Mouse (Mus musculus) forebrain, postnatal 0 days (tissue): Measurements from ENCODE around the gene Vps37b. TPM values are rescaled to one million over a fixed set of nuclear protein-coding genes. Genes with fewer than 3 reads are reported as not detected.
A peak's percentile ranks its signal among the peaks of the same experiment; 100 is the strongest.

ENCODE experiments used
- ATAC-seq: fragments of 200-750 bp; cut with Nextera tagmentation; 2 replicates; pipeline ENCODE4 v1.8.0; 2017; ENCODE audit warnings: mild to moderate bottlenecking, moderate library complexity
- DNase-seq: peaks from one replicate; pipeline ENCODE4 v3.0.0-alpha.2; 2015
- H3K27ac ChIP-seq: fragments of 300-500 bp; sonication (generic); 2 replicates; pipeline ENCODE4 v1.5.1; 2014; ENCODE audit warnings: low read depth, mild to moderate bottlenecking, antibody characterized with exemption, low read length, moderate library complexity, mixed read lengths
- H3K27me3 ChIP-seq: fragments of 300-500 bp; sonication (generic); 2 replicates; pipeline ENCODE4 v1.6.1; 2014; ENCODE audit warnings: mild to moderate bottlenecking, low read length, mixed read lengths; ENCODE audit not compliant: insufficient read depth
- H3K36me3 ChIP-seq: fragments of 300-500 bp; sonication (generic); 2 replicates; pipeline ENCODE4 v1.6.1; 2014; ENCODE audit warnings: mild to moderate bottlenecking, moderate library complexity; ENCODE audit not compliant: insufficient read depth
- H3K4me1 ChIP-seq: fragments of 300-500 bp; sonication (generic); 2 replicates; pipeline ENCODE4 v1.6.1; 2014; ENCODE audit warnings: antibody characterized with exemption; ENCODE audit not compliant: insufficient read depth
- H3K4me2 ChIP-seq: fragments of 300-500 bp; sonication (generic); 2 replicates; pipeline ENCODE4 v1.6.1; 2014; ENCODE audit warnings: low read depth, mild to moderate bottlenecking, moderate library complexity
- H3K4me3 ChIP-seq: fragments of 300-500 bp; sonication (generic); 2 replicates; pipeline ENCODE4 v1.5.1; 2014; ENCODE audit warnings: low read depth, low read length, mixed read lengths
- H3K9ac ChIP-seq: fragments of 300-500 bp; sonication (generic); 2 replicates; pipeline ENCODE4 v1.6.1; 2014; ENCODE audit warnings: mild to moderate bottlenecking
- H3K9me3 ChIP-seq: fragments of 300-500 bp; sonication (generic); 2 replicates; pipeline ENCODE4 v1.6.1; 2016; ENCODE audit warnings: low read length
- CTCF ChIP-seq: sonication (generic); IDR thresholded peaks from 2 replicates; pipeline ENCODE4 v1.5.1; 2016; ENCODE audit warnings: antibody characterized with exemption, control low read depth, low read depth
- WGBS: fragments of 180-500 bp; shearing (Covaris S2); extraction: QIAGEN DNeasy Blood & Tissue Kit; methylation state at CpG from one replicate; pipeline ENCODE4 v1.1.7; 2014; 5-methylcytosine and 5-hydroxymethylcytosine counted together
- polyA plus RNA-seq: library from polyadenylated mRNA; unstranded; fragments of >200 nt; fragmentation: Nextera tagmentation; extraction: Ambion mirVana; gene quantifications from 2 replicates; pipeline ENCODE4 v1.2.1, GENCODE M21; 2015
- total RNA-seq: library from RNA; depleted of rRNA; stranded (reverse); fragments of >200 nt; gene quantifications from 2 replicates; pipeline ENCODE4 v1.2.3, GENCODE M21; 2014

The Vps37b gene
- total and polyA plus RNA-seq, 2 experiments from 2014 or later, result 62.0 to 76.5 TPM

DNA sequence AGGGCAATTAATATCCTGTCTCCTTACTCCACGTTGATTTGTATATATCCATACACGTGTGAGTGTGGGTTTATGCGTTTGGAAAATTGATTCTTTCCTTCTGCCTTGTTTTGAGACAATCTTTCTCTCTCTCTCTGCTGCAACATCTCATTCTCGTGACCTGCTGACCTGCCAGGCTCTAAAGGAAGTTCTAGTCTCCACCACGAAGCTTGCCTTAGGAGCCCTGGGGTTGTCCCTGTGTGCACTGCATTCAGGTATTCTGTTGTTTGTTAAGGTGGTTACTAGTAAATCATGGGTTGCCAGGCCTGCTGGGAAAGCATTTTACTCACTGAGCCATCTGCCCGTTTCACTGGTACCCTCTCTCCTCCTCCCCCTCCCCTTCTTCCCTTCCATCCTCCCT, 4.3 kb upstream of the Vps37b start:
- H3K4me3 ChIP-seq, result no peak overlapping the region
- no peak for TF ChIP-seq CTCF
- H3K4me2 ChIP-seq, result no peak overlapping the region
- H3K27me3 ChIP-seq, result no peaks in the 10 kb centered on the region
- no peaks in the 10 kb centered on the region for H3K9me3 ChIP-seq
- no peak overlapping the region for H3K9ac ChIP-seq
- WGBS, result 33% methylated on average over 6 of the region's 6 CpGs
- ATAC-seq, result no peak
- no peaks in the 10 kb centered on the region for H3K36me3 ChIP-seq
- DNase-seq, result no peak
- H3K27ac ChIP-seq, result no peak overlapping the region
- H3K4me1 ChIP-seq, result no peaks in the 10 kb centered on the region

DNA sequence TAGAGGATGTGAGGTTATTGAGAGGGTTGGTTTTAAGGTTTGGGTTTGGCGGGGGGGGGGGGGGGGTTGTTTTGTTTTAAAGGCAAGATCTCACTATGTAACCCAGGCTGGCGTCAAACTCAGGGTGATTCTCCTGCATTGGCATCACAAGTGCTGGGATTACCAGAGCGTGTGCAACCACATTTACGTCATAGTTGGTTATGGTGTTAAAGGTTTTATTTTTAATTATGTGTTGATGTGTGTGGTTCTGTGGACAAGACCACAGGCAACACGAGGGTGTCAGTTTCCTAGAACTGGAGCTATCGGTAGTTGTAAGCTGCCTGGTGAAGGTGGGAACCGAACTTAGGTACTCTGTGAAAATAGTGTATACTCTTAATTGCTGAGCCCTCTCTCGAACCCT, 3.7 kb upstream of the Vps37b start:
- H3K4me1 ChIP-seq, result no peaks in the 10 kb centered on the region
- H3K27me3 ChIP-seq, result no peaks in the 10 kb centered on the region
- no peaks in the 10 kb centered on the region for H3K36me3 ChIP-seq
- no peaks in the 10 kb centered on the region for H3K9me3 ChIP-seq
- H3K4me3 ChIP-seq, result no peak overlapping the region
- DNase-seq (no peak), ATAC-seq (no peak)
- no peak overlapping the region for H3K4me2 ChIP-seq
- 74% methylated on average over 8 of the region's 8 CpGs for WGBS
- no peak overlapping the region for H3K27ac ChIP-seq
- TF ChIP-seq CTCF, result no peak
- H3K9ac ChIP-seq, result no peak overlapping the region

- 94% methylated on average over 9 of the region's 9 CpGs for WGBS
- Histone ChIP-seq H3K27ac (no peak overlapping the region), H3K4me2 (no peak overlapping the region), H3K36me3 (no peaks in the 10 kb centered on the region), H3K4me1 (no peaks in the 10 kb centered on the region), H3K27me3 (no peaks in the 10 kb centered on the region), H3K9me3 (no peaks in the 10 kb centered on the region), H3K9ac (no peak overlapping the region), H3K4me3 (no peak overlapping the region)
- TF ChIP-seq CTCF, result no peak
- no peak for DNase-seq
- no peak for ATAC-seq
Measured at GRCm38 (mm10) chr5:124035406-124035805, 3.3 kb upstream of the Vps37b start.

DNA sequence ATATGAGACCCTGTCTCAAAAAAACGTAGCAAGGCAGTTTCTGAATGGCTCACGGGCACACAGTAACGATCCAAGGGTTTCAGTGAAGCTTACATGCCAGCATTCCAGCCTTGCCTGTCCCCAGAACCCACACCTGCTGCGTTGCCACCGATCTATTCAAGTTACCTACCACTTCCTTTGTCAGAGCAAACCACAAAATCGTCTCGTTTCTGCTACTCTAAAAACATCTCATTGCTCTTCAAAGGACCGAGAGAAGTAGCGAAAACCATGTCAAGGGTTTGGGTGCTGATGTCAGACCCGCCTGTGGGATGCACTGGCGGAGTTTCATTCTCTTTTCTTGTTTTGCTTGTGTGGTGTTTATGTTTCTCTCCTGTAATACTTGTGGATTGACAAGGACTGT, 2.4 kb upstream of the Vps37b start:
- Histone ChIP-seq H3K9ac (no peak overlapping the region), H3K27me3 (no peaks in the 10 kb centered on the region), H3K36me3 (no peaks in the 10 kb centered on the region), H3K4me3 (no peak overlapping the region), H3K27ac (no peak overlapping the region), H3K4me1 (peaks cover 5% of the 10 kb centered on the region; the same call in 1 of the 2 replicates), H3K9me3 (no peaks in the 10 kb centered on the region), H3K4me2 (no peak overlapping the region)
- 71% methylated on average over 11 of the region's 11 CpGs for WGBS
- DNase-seq (no peak), ATAC-seq (no peak)
- no peak for TF ChIP-seq CTCF

- Histone ChIP-seq H3K4me1 (peaks cover 22% of the 10 kb centered on the region), H3K4me3 (peak overlapping the region; percentile 86), H3K4me2 (peak overlapping the region; percentile 74), H3K27me3 (no peaks in the 10 kb centered on the region), H3K36me3 (no peaks in the 10 kb centered on the region), H3K9ac (peak overlapping the region; percentile 92), H3K9me3 (no peaks in the 10 kb centered on the region), H3K27ac (peak overlapping the region; percentile 94)
- ATAC-seq (peak; percentile 42), DNase-seq (peak; percentile 66)
- WGBS, result under 1% methylated on average over 25 of the region's 26 CpGs
- TF ChIP-seq CTCF, result no peak
Measured at GRCm38 (mm10) chr5:124031068-124031955, 758 bp downstream of the Vps37b start.

GRCm38 (mm10) chr5:124030386-124031067, 1.5 kb downstream of the Vps37b start:
- ATAC-seq (peak; percentile 35), DNase-seq (no peak)
- Histone ChIP-seq H3K4me1 (peaks cover 22% of the 10 kb centered on the region), H3K9me3 (no peaks in the 10 kb centered on the region), H3K9ac (peak overlapping the region; percentile 92), H3K27ac (peak overlapping the region; percentile 94), H3K36me3 (no peaks in the 10 kb centered on the region), H3K4me2 (peak overlapping the region; percentile 74), H3K4me3 (peak overlapping the region; percentile 86), H3K27me3 (no peaks in the 10 kb centered on the region)
- WGBS, result 1% methylated on average over 12 of the region's 12 CpGs
- TF ChIP-seq CTCF, result no peak
